Mouse (Mus musculus): Measurements from ENCODE around the gene Vrk3. TPM values are rescaled to one million over a fixed set of nuclear protein-coding genes. Genes with fewer than 3 reads are reported as not detected.
"Not testable (repeated sequence)": the region's sequence is repeated elsewhere in the genome, so short reads cannot be mapped to it uniquely, and the experiment has no call there.

The Vrk3 gene
- polyA plus RNA-seq, 1 experiment from 2014 or later = 48.5 TPM

- Histone ChIP-seq H3K27me3 (replicated peaks; ENCODE audit: control insufficient read depth, insufficient read depth, low read length) (no peaks in the 10 kb centered on the region), H3K4me3 (ENCODE audit: low read length) (peak overlapping the region; percentile 52), H3K4me1 (ENCODE audit: control insufficient read depth, insufficient read depth, low read length) (peaks cover 25% of the 10 kb centered on the region), H3K4me2 (ENCODE audit: low read depth, low read length) (peak overlapping the region; percentile 87), H3K9ac (ENCODE audit: low read depth, low read length) (peak overlapping the region; percentile 67), H3K9me3 (ENCODE audit: control insufficient read depth, low read length) (no peaks in the 10 kb centered on the region), H3K27ac (ENCODE audit: low read length) (no peak overlapping the region), H3K36me3 (ENCODE audit: control insufficient read depth, insufficient read depth, low read length) (no peaks in the 10 kb centered on the region)
- under 1% methylated on average over 18 of the region's 18 CpGs for WGBS
- ATAC-seq = peak; percentile 49
Measured at GRCm38 (mm10) chr7:44745076-44745475, 3.1 kb upstream of the Vrk3 start.

DNA sequence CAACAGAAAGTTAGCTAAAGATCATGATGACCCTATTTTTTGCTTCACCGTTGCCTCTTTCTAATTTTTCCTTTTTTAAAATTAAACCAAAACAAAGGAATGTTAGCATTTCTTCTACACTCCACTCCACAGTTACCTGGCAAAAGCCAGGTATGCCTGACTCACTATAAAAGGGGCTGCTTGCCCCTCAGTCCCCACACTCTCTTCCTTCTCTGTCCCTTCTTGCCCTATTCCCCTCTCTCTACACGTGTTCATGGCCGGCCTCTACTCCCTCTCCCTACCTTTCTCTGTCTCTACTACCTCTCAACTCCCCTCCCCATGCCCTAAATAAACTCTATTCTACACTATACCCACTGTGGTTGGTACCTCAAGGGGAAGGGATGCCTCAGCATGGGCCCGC, 1.1 kb upstream of the Vrk3 start:
- Histone ChIP-seq H3K9me3 (ENCODE audit: control insufficient read depth, low read length) (no peaks in the 10 kb centered on the region), H3K27me3 (replicated peaks; ENCODE audit: control insufficient read depth, insufficient read depth, low read length) (no peaks in the 10 kb centered on the region), H3K27ac (ENCODE audit: low read length) (no peak overlapping the region), H3K4me1 (ENCODE audit: control insufficient read depth, insufficient read depth, low read length) (peaks cover 25% of the 10 kb centered on the region), H3K4me2 (ENCODE audit: low read depth, low read length) (no peak overlapping the region; the same call in 1 of the 2 replicates), H3K4me3 (ENCODE audit: low read length) (peak overlapping the region; percentile 72), H3K9ac (ENCODE audit: low read depth, low read length) (peak overlapping the region; percentile 80; the same call in 1 of the 2 replicates), H3K36me3 (ENCODE audit: control insufficient read depth, insufficient read depth, low read length) (no peaks in the 10 kb centered on the region)
- no peak for ATAC-seq
- WGBS = 74% methylated on average over 4 of the region's 4 CpGs

DNA sequence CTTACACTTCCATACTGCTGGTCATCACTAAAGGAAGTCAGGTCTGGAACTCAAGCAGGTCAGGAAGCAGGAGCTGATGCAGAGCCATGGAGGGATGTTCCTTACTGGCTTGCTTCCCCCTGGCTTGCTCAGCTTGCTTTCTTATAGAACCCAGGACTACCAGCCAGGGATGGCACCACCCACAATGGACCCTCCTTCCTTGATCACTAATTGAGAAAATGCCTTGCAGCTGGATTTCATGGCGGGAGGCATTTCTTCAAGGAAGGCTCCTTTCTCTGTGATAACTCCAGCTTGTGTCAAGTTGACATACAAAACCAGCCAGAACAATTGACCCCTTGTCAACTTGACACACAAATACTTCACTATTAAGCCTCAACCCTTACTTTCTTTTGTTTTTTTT, 2.7 kb downstream of the Vrk3 start, which contains the start of gene Zfp473:
Gene Zfp473, minus strand, starts transcription at position 101 of the 400 bp plus-strand sequence.
- not testable (repeated sequence) for H3K27ac ChIP-seq (ENCODE audit: low read length); H3K9me3 ChIP-seq (ENCODE audit: control insufficient read depth, low read length); H3K27me3 ChIP-seq (replicated peaks; ENCODE audit: control insufficient read depth, insufficient read depth, low read length); H3K4me2 ChIP-seq (ENCODE audit: low read depth, low read length); H3K4me3 ChIP-seq (ENCODE audit: low read length); H3K9ac ChIP-seq (ENCODE audit: low read depth, low read length); ATAC-seq
- Histone ChIP-seq H3K36me3 (ENCODE audit: control insufficient read depth, insufficient read depth, low read length) (peaks cover 11% of the 10 kb centered on the region; the same call in 1 of the 2 replicates), H3K4me1 (ENCODE audit: control insufficient read depth, insufficient read depth, low read length) (peaks cover 14% of the 10 kb centered on the region)
- WGBS = 95% methylated on average over 1 of the region's 1 CpGs

DNA sequence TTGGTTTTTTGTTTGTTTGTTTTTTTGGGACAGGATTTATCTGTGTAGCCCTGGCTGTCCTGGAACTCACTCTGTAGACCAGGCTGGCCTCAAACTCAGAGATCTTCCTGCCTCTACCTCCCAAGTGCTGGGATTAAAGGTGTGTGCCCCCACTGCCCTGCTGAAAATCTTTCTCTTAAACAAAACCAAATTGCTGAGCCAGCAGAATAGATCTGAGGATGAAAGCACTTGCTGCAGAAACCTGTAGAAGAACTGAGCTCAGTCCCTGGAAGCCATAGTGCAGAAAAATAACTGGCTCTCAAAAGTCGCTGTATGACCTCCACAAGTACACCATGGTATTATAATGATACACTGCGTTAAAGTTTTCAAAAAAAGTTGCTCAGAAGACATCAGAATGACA, 9.0 kb downstream of the Vrk3 start:
- Histone ChIP-seq H3K36me3 (ENCODE audit: control insufficient read depth, insufficient read depth, low read length) (peaks cover 18% of the 10 kb centered on the region), H3K9ac (ENCODE audit: low read depth, low read length) (no peak overlapping the region), H3K27ac (ENCODE audit: low read length) (no peak overlapping the region), H3K4me2 (ENCODE audit: low read depth, low read length) (no peak overlapping the region), H3K27me3 (replicated peaks; ENCODE audit: control insufficient read depth, insufficient read depth, low read length) (no peaks in the 10 kb centered on the region), H3K9me3 (ENCODE audit: control insufficient read depth, low read length) (no peaks in the 10 kb centered on the region), H3K4me1 (ENCODE audit: control insufficient read depth, insufficient read depth, low read length) (no peaks in the 10 kb centered on the region), H3K4me3 (ENCODE audit: low read length) (no peak overlapping the region)
- ATAC-seq = no peak
- 82% methylated on average over 2 of the region's 2 CpGs for WGBS

GRCm38 (mm10) chr7:44760366-44760765, 12.2 kb downstream of the Vrk3 start:
- H3K4me3 ChIP-seq (ENCODE audit: low read length) = no peak overlapping the region
- no peak overlapping the region for H3K27ac ChIP-seq (ENCODE audit: low read length)
- no peaks in the 10 kb centered on the region for H3K9me3 ChIP-seq (ENCODE audit: control insufficient read depth, low read length)
- H3K27me3 ChIP-seq (replicated peaks; ENCODE audit: control insufficient read depth, insufficient read depth, low read length) = no peaks in the 10 kb centered on the region
- H3K4me2 ChIP-seq (ENCODE audit: low read depth, low read length) = no peak overlapping the region
- H3K4me1 ChIP-seq (ENCODE audit: control insufficient read depth, insufficient read depth, low read length) = no peaks in the 10 kb centered on the region
- no peak for ATAC-seq
- peaks cover 16% of the 10 kb centered on the region for H3K36me3 ChIP-seq (ENCODE audit: control insufficient read depth, insufficient read depth, low read length)
- H3K9ac ChIP-seq (ENCODE audit: low read depth, low read length) = no peak overlapping the region

- Histone ChIP-seq H3K4me1 (ENCODE audit: control insufficient read depth, insufficient read depth, low read length) (no peaks in the 10 kb centered on the region), H3K36me3 (ENCODE audit: control insufficient read depth, insufficient read depth, low read length) (peaks cover 14% of the 10 kb centered on the region), H3K4me2 (ENCODE audit: low read depth, low read length) (no peak overlapping the region), H3K9me3 (ENCODE audit: control insufficient read depth, low read length) (no peaks in the 10 kb centered on the region), H3K27me3 (replicated peaks; ENCODE audit: control insufficient read depth, insufficient read depth, low read length) (no peaks in the 10 kb centered on the region), H3K4me3 (ENCODE audit: low read length) (no peak overlapping the region), H3K27ac (ENCODE audit: low read length) (no peak overlapping the region), H3K9ac (ENCODE audit: low read depth, low read length) (no peak overlapping the region)
- no peak for ATAC-seq
- 85% methylated on average over 5 of the region's 5 CpGs for WGBS
Measured at GRCm38 (mm10) chr7:44768129-44768528, 19.9 kb downstream of the Vrk3 start.

DNA sequence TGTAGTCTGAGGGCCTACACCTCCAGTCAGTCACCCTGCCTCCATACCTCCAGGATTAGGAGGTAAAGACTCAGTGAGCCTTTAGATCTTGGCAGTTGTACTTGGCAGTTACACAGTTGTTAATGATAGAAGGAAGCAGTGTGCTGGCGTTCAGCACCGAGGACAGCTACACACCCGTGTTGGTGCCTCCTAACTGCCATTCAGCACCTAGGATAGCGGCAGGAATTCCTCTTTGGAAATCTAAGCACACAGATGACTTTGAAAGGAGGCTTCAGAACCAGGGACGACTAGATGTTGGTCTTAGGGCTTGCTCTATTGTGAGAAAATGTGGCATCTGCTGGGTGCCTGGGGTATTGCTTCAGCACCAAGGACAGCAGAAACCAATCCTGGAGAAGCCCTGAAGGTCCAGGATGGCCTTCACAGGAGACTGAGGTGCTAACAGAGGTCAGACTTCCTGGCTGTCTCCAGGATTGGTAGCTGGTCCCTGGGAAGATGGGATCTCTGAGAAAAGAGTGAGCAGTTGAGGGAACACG, 21.9 kb downstream of the Vrk3 start:
- no peak overlapping the region for H3K27ac ChIP-seq (ENCODE audit: low read length)
- peak; percentile 46 for ATAC-seq
- WGBS = 12% methylated on average over 6 of the region's 6 CpGs
- no peaks in the 10 kb centered on the region for H3K27me3 ChIP-seq (replicated peaks; ENCODE audit: control insufficient read depth, insufficient read depth, low read length)
- no peak overlapping the region for H3K4me3 ChIP-seq (ENCODE audit: low read length)
- H3K4me2 ChIP-seq (ENCODE audit: low read depth, low read length) = no peak overlapping the region
- H3K36me3 ChIP-seq (ENCODE audit: control insufficient read depth, insufficient read depth, low read length) = peaks cover 17% of the 10 kb centered on the region
- no peaks in the 10 kb centered on the region for H3K4me1 ChIP-seq (ENCODE audit: control insufficient read depth, insufficient read depth, low read length)
- H3K9ac ChIP-seq (ENCODE audit: low read depth, low read length) = no peak overlapping the region
- no peaks in the 10 kb centered on the region for H3K9me3 ChIP-seq (ENCODE audit: control insufficient read depth, low read length)

- ATAC-seq = peak; percentile 46; the same call in 1 of the 2 replicates
- Histone ChIP-seq H3K27me3 (replicated peaks; ENCODE audit: control insufficient read depth, insufficient read depth, low read length) (no peaks in the 10 kb centered on the region), H3K9ac (ENCODE audit: low read depth, low read length) (no peak overlapping the region), H3K4me1 (ENCODE audit: control insufficient read depth, insufficient read depth, low read length) (no peaks in the 10 kb centered on the region), H3K4me3 (ENCODE audit: low read length) (no peak overlapping the region), H3K9me3 (ENCODE audit: control insufficient read depth, low read length) (no peaks in the 10 kb centered on the region), H3K27ac (ENCODE audit: low read length) (no peak overlapping the region), H3K36me3 (ENCODE audit: control insufficient read depth, insufficient read depth, low read length) (peaks cover 20% of the 10 kb centered on the region), H3K4me2 (ENCODE audit: low read depth, low read length) (no peak overlapping the region)
- WGBS = 91% methylated on average over 8 of the region's 8 CpGs
Measured at GRCm38 (mm10) chr7:44772591-44773204, 24.5 kb downstream of the Vrk3 start.

- no peak for ATAC-seq
- H3K4me1 ChIP-seq (ENCODE audit: control insufficient read depth, insufficient read depth, low read length) = no peaks in the 10 kb centered on the region
- H3K27me3 ChIP-seq (replicated peaks; ENCODE audit: control insufficient read depth, insufficient read depth, low read length) = no peaks in the 10 kb centered on the region
- no peaks in the 10 kb centered on the region for H3K9me3 ChIP-seq (ENCODE audit: control insufficient read depth, low read length)
- H3K4me2 ChIP-seq (ENCODE audit: low read depth, low read length) = no peak overlapping the region
- peaks cover 17% of the 10 kb centered on the region for H3K36me3 ChIP-seq (ENCODE audit: control insufficient read depth, insufficient read depth, low read length)
- no peak overlapping the region for H3K27ac ChIP-seq (ENCODE audit: low read length)
- no peak overlapping the region for H3K9ac ChIP-seq (ENCODE audit: low read depth, low read length)
- WGBS = 87% methylated on average over 9 of the region's 9 CpGs
- no peak overlapping the region for H3K4me3 ChIP-seq (ENCODE audit: low read length)
Measured at GRCm38 (mm10) chr7:44776849-44777498, 28.8 kb downstream of the Vrk3 start.

Measured in intestine, embryonic 16.5 days (tissue).